9 mouse cellular contexts compared by ENCODE assay signal in the genomic region with DNA sequence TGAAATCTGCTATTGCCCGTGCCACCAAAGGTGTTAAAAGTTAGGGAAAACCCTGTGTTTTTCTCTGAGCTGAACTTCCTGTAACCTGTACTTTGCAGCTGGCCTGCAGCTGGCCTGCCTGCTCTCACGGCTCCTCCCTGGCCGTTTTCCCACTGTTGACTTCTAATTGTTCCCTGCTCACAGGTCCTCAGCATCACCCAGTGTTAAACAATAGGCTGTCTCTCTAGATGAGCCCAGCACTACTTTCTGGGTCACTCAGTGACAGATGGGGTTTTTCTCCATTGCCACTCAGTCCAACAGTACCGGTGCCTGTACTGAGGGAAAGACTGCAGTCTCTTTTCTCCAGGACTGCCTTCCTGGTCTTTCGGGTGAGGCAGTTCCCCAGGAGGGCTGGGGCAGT. TPM values are rescaled to one million over a fixed set of nuclear protein-coding genes. Genes with fewer than 3 reads are reported as not detected.
DNase-seq lines count a peak whose midpoint lies in the region; ATAC-seq and TF ChIP-seq lines count a peak whose summit lies in the region.
"Had no signal": no experiment of that assay in that cellular context is flagged by ENCODE, and none has a peak within 500 bp of the region (broad histone marks: within the 10 kb centered on the region; RNA-seq: fewer than 3 reads in every experiment).

No protein-coding gene starts in this region.

- 0 out of 2 replicates have a peak, but pooled peaks cover 3% of the 10 kb centered on the region for H3K9me3 ChIP-seq in embryonic facial prominence, embryonic 13.5 days
- no peaks in the 10 kb centered on the region for H3K9me3 ChIP-seq in intestine, embryonic 15.5 days
- H3K9me3 ChIP-seq in forebrain, embryonic 12.5 days, result no peaks in the 10 kb centered on the region
- H3K9me3 ChIP-seq: forebrain, embryonic 15.5 days had no signal

- H3K4me2 ChIP-seq in embryonic facial prominence, embryonic 13.5 days, result no peak overlapping the region
- no peak overlapping the region for H3K4me2 ChIP-seq in intestine, embryonic 15.5 days (replicated peaks)
- H3K4me2 ChIP-seq in forebrain, embryonic 12.5 days, result no peak overlapping the region
- H3K4me2 ChIP-seq: forebrain, embryonic 15.5 days had no signal

- no peak for ATAC-seq in embryonic facial prominence, embryonic 13.5 days (ENCODE audit: insufficient number of reproducible peaks, insufficient read depth, low FRiP score, low TSS enrichment, low read depth)
- 0 out of 2 replicates have a peak, but pooled peaks have one; percentile 10 for ATAC-seq in intestine, embryonic 15.5 days
- no peak for ATAC-seq in forebrain, embryonic 12.5 days (ENCODE audit: low FRiP score)
- ATAC-seq: forebrain, embryonic 15.5 days had no signal

- TF ChIP-seq POLR2A in small intestine, adult 2 months (IDR thresholded peaks at IDR 0.05; ENCODE audit: low read depth, low read length), result no peak

- no peak for DNase-seq in left cerebral cortex, adult 2 months (ENCODE audit: extremely low spot score in 1 of 2, low spot score in 2 of 2)
- DNase-seq in left cerebral cortex, postnatal 36 days (ENCODE audit: low spot score in 2 of 2), result no peak
- no peak for DNase-seq in gastrocnemius, postnatal 10 days
- DNase-seq: layer of hippocampus, adult 9-11 months had no signal

- intact Hi-C loops in left cerebral cortex, adult 2 months (cut with DNase I), result no loop called here
- intact Hi-C loops in left cerebral cortex, postnatal 36 days (cut with DNase I), result no loop called here

- no peak overlapping the region for H3K4me3 ChIP-seq in left cerebral cortex, adult 2 months
- H3K4me3 ChIP-seq in embryonic facial prominence, embryonic 13.5 days, result no peak overlapping the region
- no peak overlapping the region for H3K4me3 ChIP-seq in intestine, embryonic 15.5 days (replicated peaks)
- no peak overlapping the region for H3K4me3 ChIP-seq in small intestine, adult 2 months (ENCODE audit: low read depth, low read length)
- H3K4me3 ChIP-seq in forebrain, embryonic 12.5 days (replicated peaks), result no peak overlapping the region
- H3K4me3 ChIP-seq: forebrain, embryonic 15.5 days had no signal

- H3K4me1 ChIP-seq in embryonic facial prominence, embryonic 13.5 days, result peaks cover 18% of the 10 kb centered on the region
- H3K4me1 ChIP-seq in intestine, embryonic 15.5 days (replicated peaks), result peaks cover 12% of the 10 kb centered on the region
- H3K4me1 ChIP-seq in small intestine, adult 2 months (ENCODE audit: control insufficient read depth, insufficient read depth, insufficient read length, low read length), result peaks cover 10% of the 10 kb centered on the region; the same call in 1 of the 2 replicates
- H3K4me1 ChIP-seq in forebrain, embryonic 12.5 days, result no peaks in the 10 kb centered on the region
- H3K4me1 ChIP-seq: forebrain, embryonic 15.5 days had no signal

- WGBS in embryonic facial prominence, embryonic 13.5 days, result 39% methylated on average over 5 of the region's 5 CpGs
- 31% methylated on average over 5 of the region's 5 CpGs for WGBS in intestine, embryonic 15.5 days
- WGBS in small intestine, adult 2 months, result 12% methylated on average over 5 of the region's 5 CpGs
- 52% methylated on average over 5 of the region's 5 CpGs for WGBS in forebrain, embryonic 12.5 days

- H3K27me3 ChIP-seq in embryonic facial prominence, embryonic 13.5 days, result no peaks in the 10 kb centered on the region
- no peaks in the 10 kb centered on the region for H3K27me3 ChIP-seq in intestine, embryonic 15.5 days (replicated peaks)
- H3K27me3 ChIP-seq in small intestine, adult 2 months (ENCODE audit: control insufficient read depth, insufficient read depth, low read length), result no peaks in the 10 kb centered on the region
- no peaks in the 10 kb centered on the region for H3K27me3 ChIP-seq in forebrain, embryonic 12.5 days
- H3K27me3 ChIP-seq: forebrain, embryonic 15.5 days had no signal

- H3K36me3 ChIP-seq in embryonic facial prominence, embryonic 13.5 days, result no peaks in the 10 kb centered on the region
- H3K36me3 ChIP-seq in intestine, embryonic 15.5 days, result no peaks in the 10 kb centered on the region
- no peaks in the 10 kb centered on the region for H3K36me3 ChIP-seq in small intestine, adult 2 months (ENCODE audit: control insufficient read depth, insufficient read depth, low read length)
- no peaks in the 10 kb centered on the region for H3K36me3 ChIP-seq in forebrain, embryonic 12.5 days (replicated peaks)
- H3K36me3 ChIP-seq: forebrain, embryonic 15.5 days had no signal

- H3K9ac ChIP-seq in embryonic facial prominence, embryonic 13.5 days, result no peak overlapping the region
- no peak overlapping the region for H3K9ac ChIP-seq in intestine, embryonic 15.5 days
- no peak overlapping the region for H3K9ac ChIP-seq in forebrain, embryonic 12.5 days
- H3K9ac ChIP-seq: forebrain, embryonic 15.5 days had no signal

- no peak for TF ChIP-seq CTCF in left cerebral cortex, adult 2 months (IDR thresholded peaks at IDR 0.05)
- TF ChIP-seq CTCF in small intestine, adult 2 months (IDR thresholded peaks at IDR 0.05; ENCODE audit: extremely low read depth, insufficient read length, insufficient replicate concordance, low read depth, low read length), result no peak

- H3K27ac ChIP-seq in left cerebral cortex, adult 2 months, result peak overlapping the region; percentile 69
- peak overlapping the region; percentile 40; the same call in 1 of the 2 replicates for H3K27ac ChIP-seq in embryonic facial prominence, embryonic 13.5 days
- peak overlapping the region; percentile 41 for H3K27ac ChIP-seq in intestine, embryonic 15.5 days
- H3K27ac ChIP-seq in small intestine, adult 2 months (ENCODE audit: insufficient read depth, low read depth, low read length), result 0 out of 2 replicates have a peak overlapping the region, but pooled peaks have one; percentile 18
- H3K27ac ChIP-seq in forebrain, embryonic 12.5 days, result no peak overlapping the region
- H3K27ac ChIP-seq: forebrain, embryonic 15.5 days had no signal

RNA-seq across cellular contexts. Expression of a gene that starts 22.3 kb away (rescaled TPM):
- total RNA-seq in left cerebral cortex, adult 2 months (2021), result 100 to 1,000 TPM; 112 to 116 TPM
- total RNA-seq in left cerebral cortex, postnatal 36 days (2021), result 100 to 1,000 TPM; 111 to 126 TPM
- 3.9 and 4.8 TPM in 2 replicates for polyA plus RNA-seq in embryonic facial prominence, embryonic 13.5 days (2015; fragmentation: Nextera tagmentation; extraction: Ambion mirVana)
- polyA plus RNA-seq in intestine, embryonic 15.5 days (2015; fragmentation: Nextera tagmentation; extraction: Ambion mirVana), result 8.6 and 9.3 TPM in 2 replicates
- polyA plus RNA-seq in small intestine, adult 2 months (2012; rRNA removed), result 15.5 and 20.0 TPM in 2 replicates
- polyA plus RNA-seq in forebrain, embryonic 12.5 days (2016; fragmentation: Nextera tagmentation; extraction: Ambion mirVana), result 4.1 and 4.4 TPM in 2 replicates
- total RNA-seq in gastrocnemius, postnatal 10 days (2021), result 10 to 100 TPM; 10.7 to 13.6 TPM

RNA-seq across cellular contexts. Expression of a gene that starts 51.4 kb away (rescaled TPM):
- 1 to 10 TPM in 1 of 2 experiments, under 1 TPM in 1; 0.79 to 1.4 TPM for total RNA-seq in left cerebral cortex, adult 2 months (2021)
- total RNA-seq in left cerebral cortex, postnatal 36 days (2021), result 1 to 10 TPM in 1 of 2 experiments, under 1 TPM in 1; 0.96 to 1.1 TPM
- polyA plus RNA-seq in embryonic facial prominence, embryonic 13.5 days (2015; fragmentation: Nextera tagmentation; extraction: Ambion mirVana), result 44.9 and 47.5 TPM in 2 replicates
- polyA plus RNA-seq in intestine, embryonic 15.5 days (2015; fragmentation: Nextera tagmentation; extraction: Ambion mirVana), result 42.3 and 52.5 TPM in 2 replicates
- polyA plus RNA-seq in small intestine, adult 2 months (2012; rRNA removed), result 0.60 and 1.4 TPM in 2 replicates
- 99.1 and 108 TPM in 2 replicates for polyA plus RNA-seq in forebrain, embryonic 12.5 days (2016; fragmentation: Nextera tagmentation; extraction: Ambion mirVana)
- total RNA-seq in gastrocnemius, postnatal 10 days (2021), result 1 to 10 TPM; 6.1 to 9.3 TPM

Comparison
In these comparisons a context has a peak if more than half of its experiments do, and no peak if none do; other contexts are left out.
1. RNA of a gene that starts 51.4 kb away (polyA plus RNA-seq): 99.1 to 108 TPM in forebrain, embryonic 12.5 days, 42.3 to 52.5 TPM in intestine, embryonic 15.5 days and 44.9 to 47.5 TPM in embryonic facial prominence, embryonic 13.5 days; 0.60 to 1.4 TPM in small intestine, adult 2 months; every median in the first group is over 10 times any median in the second.